Mouse (Mus musculus) forebrain, embryonic 13.5 days (tissue): ENCODE data around the gene Aff3. TPM values are rescaled to one million over a fixed set of nuclear protein-coding genes. Genes with fewer than 3 reads are reported as not detected.

ENCODE experiments used
- ATAC-seq: fragments of 200-750 bp; cut with Nextera tagmentation; 2 replicates; pipeline ENCODE4 v1.8.0; 2017
- H3K27ac ChIP-seq: fragments of 300-500 bp; sonication (generic); 2 replicates; pipeline ENCODE4 v1.5.1; 2015; ENCODE audit warnings: inconsistent platforms, mild to moderate bottlenecking, moderate library complexity
- H3K27me3 ChIP-seq: fragments of 300-500 bp; sonication (generic); 2 replicates; pipeline ENCODE4 v1.6.1; 2015; ENCODE audit warnings: mild to moderate bottlenecking, inconsistent platforms
- H3K36me3 ChIP-seq: fragments of 300-500 bp; sonication (generic); 2 replicates; pipeline ENCODE4 v1.6.1; 2015; ENCODE audit warnings: mild to moderate bottlenecking, inconsistent platforms; ENCODE audit not compliant: poor library complexity, severe bottlenecking
- H3K4me1 ChIP-seq: fragments of 300-500 bp; sonication (generic); 2 replicates; pipeline ENCODE4 v1.6.1; 2015; ENCODE audit warnings: inconsistent platforms
- H3K4me2 ChIP-seq: fragments of 300-500 bp; sonication (generic); 2 replicates; pipeline ENCODE4 v1.6.1; 2015; ENCODE audit warnings: inconsistent platforms, mild to moderate bottlenecking, moderate library complexity
- H3K4me3 ChIP-seq: fragments of 300-500 bp; sonication (generic); 2 replicates; pipeline ENCODE4 v1.5.1; 2015; ENCODE audit warnings: mild to moderate bottlenecking, inconsistent platforms
- H3K9ac ChIP-seq: fragments of 300-500 bp; sonication (generic); 2 replicates; pipeline ENCODE4 v1.6.1; 2015; ENCODE audit warnings: mild to moderate bottlenecking, inconsistent platforms
- H3K9me3 ChIP-seq: fragments of 300-500 bp; sonication (generic); replicated peaks from 2 replicates; pipeline ENCODE4 v1.6.1; 2016; ENCODE audit warnings: inconsistent platforms
- WGBS: fragments of 180-500 bp; shearing (Covaris S2); methylation state at CpG from one replicate; pipeline ENCODE4 v1.1.7; 2015; 5-methylcytosine and 5-hydroxymethylcytosine counted together
- polyA plus RNA-seq: library from polyadenylated mRNA; unstranded; fragments of >200 nt; fragmentation: Nextera tagmentation; extraction: Ambion mirVana; gene quantifications from 2 replicates; pipeline ENCODE4 v1.2.1, GENCODE M21; 2015

The Aff3 gene
- polyA plus RNA-seq, 1 experiment from 2014 or later, result 10.6 TPM

DNA sequence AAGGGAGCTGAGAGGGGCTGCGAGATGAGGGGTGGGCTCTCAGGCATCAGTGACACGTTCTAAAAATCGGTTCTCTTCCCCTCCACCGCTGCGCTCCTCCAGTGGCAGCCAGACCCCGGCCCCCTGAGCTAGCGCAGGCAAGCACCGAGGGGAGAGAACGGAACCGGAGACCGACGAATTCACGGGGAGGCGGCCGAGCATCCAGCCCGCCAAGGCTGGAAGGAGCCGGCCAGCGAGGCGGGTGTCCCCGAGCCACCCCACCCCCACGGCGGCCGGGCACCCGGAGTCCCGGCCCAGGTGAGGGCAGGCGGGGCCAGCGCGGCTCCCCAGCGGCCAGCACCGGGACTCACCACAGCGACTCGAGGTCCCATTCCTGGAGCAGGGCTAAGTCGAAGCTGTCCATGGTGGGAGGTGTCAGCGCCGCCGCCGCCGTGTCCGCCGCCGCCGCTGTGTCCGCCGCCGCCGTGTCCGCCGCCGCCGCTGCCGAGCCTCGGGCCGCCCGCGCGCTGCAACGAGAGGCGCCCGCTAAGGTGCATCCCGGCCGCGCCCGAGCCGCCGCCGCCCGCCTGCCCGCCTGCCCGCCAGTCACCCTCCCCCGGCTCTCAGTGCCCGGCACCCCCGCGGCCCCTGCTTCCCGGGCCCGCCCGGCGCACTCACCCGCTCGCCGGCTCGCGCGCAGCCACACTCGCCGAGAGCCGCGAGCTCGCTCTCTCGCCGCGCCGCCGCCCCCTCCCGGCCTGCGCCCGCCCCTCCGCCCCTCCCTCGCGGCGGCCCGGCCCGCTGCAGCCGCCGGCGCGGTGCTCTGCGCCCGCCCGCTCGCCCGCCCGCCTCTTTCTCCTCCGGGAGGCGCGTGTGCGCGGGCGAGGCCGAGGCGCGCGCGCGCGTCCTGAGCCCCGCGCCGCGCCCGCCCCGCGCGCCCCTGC is 37.8 kb downstream of the Aff3 start:
- Histone ChIP-seq H3K9me3 (no peaks in the 10 kb centered on the region), H3K36me3 (no peaks in the 10 kb centered on the region), H3K4me1 (peaks cover 59% of the 10 kb centered on the region), H3K27ac (peak overlapping the region; percentile 95), H3K27me3 (no peaks in the 10 kb centered on the region), H3K9ac (peak overlapping the region; percentile 97), H3K4me2 (peak overlapping the region; percentile 75), H3K4me3 (peak overlapping the region; percentile 92)
- under 1% methylated on average over 83 of the region's 133 CpGs for WGBS
- peak; percentile 92 for ATAC-seq

DNA sequence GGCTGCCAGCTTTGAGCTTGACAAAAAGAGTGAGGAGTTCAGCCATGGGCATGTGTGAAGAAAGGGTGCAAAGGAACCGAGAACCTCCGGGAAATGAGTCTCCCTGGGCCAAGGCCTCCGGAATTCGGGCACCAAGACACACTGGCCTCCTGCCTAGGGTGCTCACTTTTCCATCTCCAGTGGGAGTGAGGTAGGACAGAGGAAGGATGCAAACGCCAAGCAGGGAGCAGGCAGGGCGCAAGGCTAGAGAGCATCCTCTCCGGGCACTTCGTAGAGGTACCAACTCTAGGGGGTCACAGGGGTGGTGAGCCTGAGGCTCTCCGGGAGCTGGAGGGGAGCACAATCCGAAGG is 38.4 kb downstream of the Aff3 start:
- Histone ChIP-seq H3K4me1 (peaks cover 52% of the 10 kb centered on the region), H3K27ac (peak overlapping the region; percentile 95), H3K4me3 (peak overlapping the region; percentile 92), H3K9ac (peak overlapping the region; percentile 97), H3K36me3 (no peaks in the 10 kb centered on the region), H3K9me3 (no peaks in the 10 kb centered on the region), H3K4me2 (peak overlapping the region; percentile 75), H3K27me3 (no peaks in the 10 kb centered on the region)
- peak; percentile 19; the same call in 1 of the 2 replicates for ATAC-seq
- WGBS, result under 1% methylated on average over 10 of the region's 10 CpGs

DNA sequence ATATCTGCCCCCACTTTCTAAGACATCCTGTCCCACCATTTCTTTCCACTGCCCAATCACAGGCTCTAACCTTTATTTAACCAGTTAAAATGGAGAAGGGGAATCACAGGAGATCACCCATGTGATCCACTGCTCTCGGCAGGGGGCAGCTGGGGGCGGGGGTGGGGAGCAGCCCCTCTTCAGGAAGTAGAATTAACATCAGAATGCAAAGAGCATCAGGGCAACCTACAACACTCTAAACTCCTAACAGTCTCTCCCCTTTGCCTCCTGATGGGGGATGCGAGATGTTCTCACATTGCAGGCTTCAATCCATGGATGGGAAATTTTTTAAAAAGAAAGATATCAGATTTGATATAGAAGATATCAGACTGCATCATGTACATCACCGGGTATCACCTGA is 42.9 kb downstream of the Aff3 start:
- Histone ChIP-seq H3K9ac (no peak overlapping the region), H3K4me2 (no peak overlapping the region), H3K9me3 (no peaks in the 10 kb centered on the region), H3K36me3 (peaks cover 5% of the 10 kb centered on the region), H3K27me3 (no peaks in the 10 kb centered on the region), H3K27ac (no peak overlapping the region), H3K4me3 (no peak overlapping the region), H3K4me1 (peaks cover 29% of the 10 kb centered on the region)
- 47% methylated on average over 4 of the region's 4 CpGs for WGBS
- ATAC-seq, result no peak

DNA sequence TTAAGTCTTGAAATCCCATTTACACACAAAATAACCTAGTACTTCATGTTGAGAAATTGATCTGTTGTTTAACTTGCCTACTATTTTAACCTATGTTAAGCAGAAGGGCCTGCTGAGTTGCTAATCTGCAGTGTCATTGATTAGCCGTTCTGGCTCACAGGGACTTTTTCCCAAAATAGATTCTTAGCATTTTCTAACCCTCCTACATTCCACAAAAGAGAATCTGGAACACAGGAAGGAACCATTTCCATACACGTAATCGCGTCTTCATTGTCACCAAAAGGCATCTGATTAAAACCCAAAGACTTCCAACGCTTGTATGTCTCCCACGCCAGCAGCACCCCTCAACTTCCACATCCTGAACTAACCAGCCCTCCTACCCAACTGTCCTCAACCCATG is 44.4 kb downstream of the Aff3 start:
- Histone ChIP-seq H3K4me3 (no peak overlapping the region), H3K27ac (no peak overlapping the region), H3K9ac (no peak overlapping the region), H3K27me3 (no peaks in the 10 kb centered on the region), H3K4me2 (no peak overlapping the region), H3K9me3 (no peaks in the 10 kb centered on the region), H3K36me3 (peaks cover 5% of the 10 kb centered on the region), H3K4me1 (peaks cover 17% of the 10 kb centered on the region)
- 81% methylated on average over 6 of the region's 6 CpGs for WGBS
- ATAC-seq, result no peak

DNA sequence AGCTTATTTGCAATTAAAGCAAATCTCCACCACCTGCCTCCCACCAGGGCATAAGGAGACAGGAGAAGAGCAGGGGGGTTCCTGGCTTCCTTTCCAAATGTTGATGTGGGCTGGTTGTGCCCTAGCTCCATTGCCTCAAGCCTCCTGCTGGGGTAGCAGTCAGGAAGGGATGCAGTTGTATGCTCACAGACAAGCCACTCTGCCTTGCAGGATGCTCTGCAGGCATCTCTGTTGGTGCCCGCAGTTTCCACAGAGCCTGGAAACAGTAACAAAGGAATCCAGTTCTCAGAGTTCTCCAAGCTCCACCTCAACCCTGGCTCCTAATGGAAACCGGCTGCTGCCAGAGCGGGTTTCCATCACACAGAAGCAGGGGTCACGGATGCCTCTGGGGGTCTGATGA is 58.0 kb downstream of the Aff3 start:
- no peak overlapping the region for H3K4me2 ChIP-seq
- no peak overlapping the region for H3K4me3 ChIP-seq
- ATAC-seq, result 0 out of 2 replicates have a peak, but pooled peaks have one; percentile 30
- 14% methylated on average over 4 of the region's 4 CpGs for WGBS
- H3K9ac ChIP-seq, result 0 out of 2 replicates have a peak overlapping the region, but pooled peaks have one; percentile 12
- peak overlapping the region; percentile 44 for H3K27ac ChIP-seq
- H3K4me1 ChIP-seq, result peaks cover 19% of the 10 kb centered on the region
- no peaks in the 10 kb centered on the region for H3K27me3 ChIP-seq
- H3K9me3 ChIP-seq, result no peaks in the 10 kb centered on the region
- H3K36me3 ChIP-seq, result 0 out of 2 replicates have a peak, but pooled peaks cover 3% of the 10 kb centered on the region

DNA sequence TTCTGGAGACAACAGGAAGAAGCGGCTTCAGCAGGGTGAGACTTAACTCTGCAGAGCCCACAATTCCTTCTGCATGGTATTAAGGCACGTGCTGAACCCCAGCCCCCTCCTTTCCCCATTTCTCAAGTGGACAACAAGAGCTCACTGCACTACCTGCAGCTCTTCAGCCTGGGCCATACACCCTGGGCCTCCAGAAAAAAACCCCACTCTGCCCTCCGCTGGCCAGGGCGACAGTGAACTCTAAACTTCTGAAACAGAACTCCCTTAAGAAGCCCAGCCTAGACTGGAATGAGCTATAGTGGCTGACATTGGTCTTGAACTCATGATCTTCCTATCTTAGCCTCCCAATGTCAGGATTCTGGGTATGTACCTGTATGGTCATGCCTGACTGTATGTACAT is 59.3 kb downstream of the Aff3 start:
- H3K27ac ChIP-seq, result no peak overlapping the region
- peaks cover 20% of the 10 kb centered on the region for H3K4me1 ChIP-seq
- H3K9ac ChIP-seq, result no peak overlapping the region
- H3K27me3 ChIP-seq, result no peaks in the 10 kb centered on the region
- 75% methylated on average over 4 of the region's 4 CpGs for WGBS
- H3K9me3 ChIP-seq, result no peaks in the 10 kb centered on the region
- ATAC-seq, result no peak
- H3K36me3 ChIP-seq, result 0 out of 2 replicates have a peak, but pooled peaks cover 3% of the 10 kb centered on the region
- H3K4me3 ChIP-seq, result no peak overlapping the region
- no peak overlapping the region for H3K4me2 ChIP-seq

DNA sequence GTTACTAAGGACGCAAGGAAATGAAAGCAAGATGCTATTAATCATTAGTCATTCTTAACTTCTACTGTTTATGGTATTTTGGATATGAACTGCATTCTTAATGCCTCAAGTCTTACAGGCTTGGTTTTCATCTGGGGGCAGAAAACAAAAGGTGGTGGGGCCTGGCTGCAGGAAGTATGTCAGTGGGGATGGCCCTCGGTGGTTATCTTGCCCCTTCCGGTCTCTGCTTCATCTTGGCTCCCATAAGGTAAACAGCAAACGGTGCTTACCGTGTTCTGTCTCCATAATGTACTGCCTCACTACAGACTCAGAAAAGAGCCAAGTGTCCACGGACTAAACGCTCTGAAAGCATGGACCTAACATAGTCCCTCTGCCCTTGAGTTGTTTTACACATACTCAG is 60.1 kb downstream of the Aff3 start:
- Histone ChIP-seq H3K4me2 (no peak overlapping the region), H3K36me3 (0 out of 2 replicates have a peak, but pooled peaks cover 3% of the 10 kb centered on the region), H3K27me3 (no peaks in the 10 kb centered on the region), H3K4me1 (peaks cover 20% of the 10 kb centered on the region), H3K4me3 (no peak overlapping the region), H3K9ac (no peak overlapping the region), H3K27ac (no peak overlapping the region), H3K9me3 (no peaks in the 10 kb centered on the region)
- WGBS, result 93% methylated on average over 7 of the region's 7 CpGs
- ATAC-seq, result no peak

DNA sequence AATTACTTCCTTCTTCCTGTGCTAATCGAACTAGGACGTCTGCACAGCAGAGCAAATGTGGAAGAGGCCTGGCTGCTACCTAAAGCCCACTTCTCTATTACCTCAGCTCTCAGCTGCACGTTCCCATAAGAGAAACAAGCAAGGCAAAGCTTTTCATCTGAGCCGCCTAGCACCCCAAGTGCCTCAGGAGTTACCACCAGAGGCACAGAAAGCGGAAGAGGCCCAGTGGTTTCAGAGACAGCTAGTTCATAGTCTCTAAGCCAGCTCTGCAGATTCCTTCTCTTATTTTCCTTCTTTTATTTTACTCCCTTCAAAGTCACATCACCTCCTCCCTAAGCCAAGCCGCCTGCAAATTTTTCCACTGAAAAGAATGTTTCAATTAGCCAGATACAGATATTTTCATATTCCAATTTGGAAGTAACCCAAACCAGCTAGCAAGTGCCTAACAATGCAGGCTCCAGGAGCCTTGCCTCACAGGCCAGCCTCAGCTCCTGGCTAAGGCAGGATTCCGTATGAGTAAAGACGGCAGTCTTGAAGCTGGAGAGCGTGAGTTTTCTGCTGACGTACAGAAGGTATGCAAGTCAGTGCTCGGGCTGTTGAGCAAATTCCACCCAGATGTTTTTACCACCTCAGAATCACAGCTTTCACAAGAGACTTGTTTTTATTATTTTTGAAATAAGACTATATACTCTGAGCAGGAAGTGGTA is 62.8 kb downstream of the Aff3 start:
- no peak overlapping the region for H3K27ac ChIP-seq
- no peak overlapping the region for H3K9ac ChIP-seq
- no peak overlapping the region for H3K4me2 ChIP-seq
- 71% methylated on average over 11 of the region's 11 CpGs for WGBS
- H3K36me3 ChIP-seq, result no peaks in the 10 kb centered on the region
- H3K9me3 ChIP-seq, result no peaks in the 10 kb centered on the region
- ATAC-seq, result no peak
- H3K4me1 ChIP-seq, result peaks cover 14% of the 10 kb centered on the region
- H3K27me3 ChIP-seq, result no peaks in the 10 kb centered on the region
- H3K4me3 ChIP-seq, result no peak overlapping the region

DNA sequence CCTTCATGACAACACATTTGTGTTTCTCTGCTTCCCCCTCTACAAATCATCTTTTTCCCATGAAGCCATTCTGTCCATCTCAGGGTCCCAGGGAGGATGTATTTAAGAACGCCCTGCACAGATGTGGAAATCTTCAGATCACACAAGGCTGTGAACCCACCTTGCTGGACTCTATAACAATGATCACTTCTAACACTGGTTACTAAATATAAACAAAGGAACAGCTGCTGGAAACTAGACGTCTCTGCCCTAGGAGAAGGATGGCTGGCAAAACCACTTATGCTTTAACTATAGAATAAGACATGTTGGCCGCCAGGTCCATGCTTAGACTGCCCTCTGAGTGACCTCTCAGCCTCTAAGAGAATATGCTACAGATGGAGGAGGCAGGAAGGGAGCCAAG is 69.4 kb downstream of the Aff3 start:
- no peak for ATAC-seq

DNA sequence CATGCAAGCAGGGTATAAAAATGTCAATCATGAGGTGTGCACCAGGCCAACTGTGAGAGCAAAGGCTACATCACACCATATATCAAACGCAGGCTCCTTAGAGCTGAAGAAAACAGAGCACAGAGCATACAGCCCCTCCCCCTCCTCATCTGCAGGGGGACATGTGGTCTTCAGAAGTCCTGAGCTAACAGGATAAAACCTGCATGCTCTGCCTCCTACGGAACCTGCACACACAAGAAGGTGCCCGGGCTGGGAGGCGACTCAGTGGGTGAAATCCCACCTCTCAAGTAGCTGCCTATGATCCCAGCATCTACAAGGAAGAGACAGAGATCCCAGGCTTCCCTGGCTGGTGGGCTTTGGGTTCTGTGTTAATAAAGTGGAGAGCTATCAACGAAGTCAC is 70.0 kb downstream of the Aff3 start:
- Histone ChIP-seq H3K4me2 (no peak overlapping the region), H3K4me3 (no peak overlapping the region), H3K4me1 (peaks cover 24% of the 10 kb centered on the region), H3K27me3 (no peaks in the 10 kb centered on the region), H3K9me3 (no peaks in the 10 kb centered on the region), H3K27ac (no peak overlapping the region), H3K36me3 (0 out of 2 replicates have a peak, but pooled peaks cover 3% of the 10 kb centered on the region), H3K9ac (no peak overlapping the region)
- 77% methylated on average over 5 of the region's 5 CpGs for WGBS
- ATAC-seq, result no peak

More for the DNA sequence above, 69.4 kb downstream of the Aff3 start:
- Histone ChIP-seq H3K4me2 (no peak overlapping the region), H3K27ac (no peak overlapping the region), H3K9me3 (no peaks in the 10 kb centered on the region), H3K36me3 (0 out of 2 replicates have a peak, but pooled peaks cover 3% of the 10 kb centered on the region), H3K4me3 (no peak overlapping the region), H3K9ac (no peak overlapping the region), H3K4me1 (peaks cover 24% of the 10 kb centered on the region), H3K27me3 (no peaks in the 10 kb centered on the region)
- WGBS, result 67% methylated on average over 3 of the region's 3 CpGs

DNA sequence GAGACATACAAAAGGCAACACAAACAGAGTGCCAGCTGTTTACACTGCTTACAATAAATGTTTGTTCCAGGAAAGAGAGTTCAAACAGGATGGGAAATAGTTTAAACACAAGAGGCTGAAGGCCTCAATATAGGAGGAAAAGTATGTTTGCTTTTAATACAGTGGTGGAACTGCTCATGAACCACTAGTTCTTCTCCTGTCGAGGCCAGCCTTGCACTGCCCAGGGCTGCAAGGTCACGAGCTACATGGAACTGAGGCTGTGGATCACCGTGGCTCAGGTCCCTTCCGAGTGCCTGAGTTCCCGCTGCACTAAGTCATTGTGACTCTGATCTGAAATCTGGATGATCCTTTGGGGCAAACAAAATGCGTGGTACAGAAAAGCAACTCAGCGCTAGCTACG is 73.6 kb downstream of the Aff3 start:
- Histone ChIP-seq H3K27ac (no peak overlapping the region), H3K4me3 (no peak overlapping the region), H3K9me3 (no peaks in the 10 kb centered on the region), H3K4me2 (no peak overlapping the region), H3K4me1 (peaks cover 24% of the 10 kb centered on the region), H3K9ac (no peak overlapping the region), H3K36me3 (0 out of 2 replicates have a peak, but pooled peaks cover 4% of the 10 kb centered on the region), H3K27me3 (no peaks in the 10 kb centered on the region)
- WGBS, result 84% methylated on average over 8 of the region's 8 CpGs
- no peak for ATAC-seq

DNA sequence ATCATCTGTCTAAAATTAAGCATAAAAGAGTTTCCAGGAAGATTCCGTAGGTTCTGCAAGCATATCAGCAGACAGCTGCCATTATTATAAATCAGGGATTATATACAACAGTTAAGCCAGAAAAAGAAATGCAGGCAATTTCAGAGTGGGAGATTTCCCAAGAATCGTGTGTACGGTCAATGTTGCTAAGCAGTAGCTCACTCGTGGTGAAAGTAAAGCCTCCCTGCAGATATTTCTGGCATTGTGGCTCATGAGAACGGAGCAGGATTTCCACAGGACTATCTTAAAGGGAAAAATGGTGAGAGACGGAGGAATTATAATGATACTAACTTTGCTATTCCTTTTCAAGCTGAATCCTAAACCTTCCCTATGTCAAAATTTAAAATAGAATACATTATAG is 76.0 kb downstream of the Aff3 start:
- Histone ChIP-seq H3K9ac (no peak overlapping the region), H3K4me2 (no peak overlapping the region), H3K27ac (no peak overlapping the region), H3K27me3 (no peaks in the 10 kb centered on the region), H3K4me1 (peaks cover 6% of the 10 kb centered on the region), H3K36me3 (0 out of 2 replicates have a peak, but pooled peaks cover 8% of the 10 kb centered on the region), H3K4me3 (no peak overlapping the region), H3K9me3 (no peaks in the 10 kb centered on the region)
- no peak for ATAC-seq
- WGBS, result 85% methylated on average over 6 of the region's 6 CpGs
